Mouse (Mus musculus): ENCODE data around the gene Baiap2l1.
A peak's percentile ranks its signal among the peaks of the same experiment; 100 is the strongest.

DNA sequence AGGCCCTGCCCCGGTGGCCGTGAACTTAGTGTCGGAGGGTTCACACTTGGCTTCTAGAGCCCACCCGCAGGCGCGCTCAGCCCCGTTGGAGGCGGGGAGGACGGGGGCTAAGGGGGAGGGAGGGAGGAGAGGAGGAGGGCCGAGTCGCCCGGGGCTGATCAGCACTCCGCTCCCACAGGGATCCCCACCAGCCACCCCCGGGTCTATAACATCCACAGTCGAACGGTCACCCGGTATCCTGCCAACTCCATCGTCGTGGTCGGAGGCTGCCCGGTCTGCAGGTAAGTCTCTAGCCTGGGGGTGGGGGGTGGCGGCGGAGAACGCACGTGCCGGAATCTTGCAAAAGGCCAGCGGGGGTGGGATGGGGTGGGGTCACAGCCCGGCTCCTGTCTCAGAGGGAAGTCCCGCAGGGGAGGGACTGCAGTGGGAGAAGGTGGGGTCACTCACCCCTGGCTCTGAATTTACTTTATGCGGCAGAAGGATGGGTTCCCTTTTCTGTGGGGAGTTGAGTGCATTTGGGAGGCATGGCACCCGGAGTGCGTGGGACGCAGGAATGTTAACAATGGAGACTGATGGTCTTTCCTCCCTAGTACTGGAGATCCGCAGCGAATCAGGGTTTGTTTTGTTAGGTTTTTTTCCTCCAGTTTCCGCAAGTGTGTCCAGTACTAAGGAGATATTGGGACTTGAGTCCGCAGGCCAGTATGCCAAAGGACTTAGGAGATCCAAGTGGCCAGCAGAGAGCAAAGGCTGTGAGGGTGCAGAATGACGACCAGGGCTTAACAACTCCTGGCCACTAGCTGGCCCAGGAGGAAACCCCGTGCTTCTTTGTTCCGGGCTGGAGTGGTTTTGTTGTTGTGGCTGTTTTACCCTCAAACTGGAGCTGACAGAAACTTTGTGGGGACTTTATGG is 102.0 kb downstream of the Baiap2l1 start:
- TF ChIP-seq POLR2A (IDR thresholded peaks at IDR 0.05; ENCODE audit: insufficient read length, low read depth), result peak; percentile 30
- no peak for TF ChIP-seq CEBPB (IDR thresholded peaks at IDR 0.05; ENCODE audit: insufficient read depth, poor library complexity, severe bottlenecking)
- TF ChIP-seq POLR2AphosphoS2 (IDR thresholded peaks at IDR 0.05; ENCODE audit: insufficient read length, low read depth), result peak; percentile 13
- TF ChIP-seq USF1 (IDR thresholded peaks at IDR 0.05; ENCODE audit: low read depth), result no peak
- no peak for TF ChIP-seq E2F4 (IDR thresholded peaks at IDR 0.05; ENCODE audit: insufficient read depth)

All from myocyte (in vitro differentiated cells).